Mouse (Mus musculus) embryonic facial prominence, embryonic 10.5 days (tissue): ENCODE measurements around the gene M1ap. TPM values are rescaled to one million over a fixed set of nuclear protein-coding genes. Genes with fewer than 3 reads are reported as not detected.

ENCODE experiments used
- DNase-seq: peaks from one replicate; pipeline ENCODE4 v3.0.0-alpha.2; 2017; ENCODE audit warnings: low spot score
- H3K27ac ChIP-seq: fragments of 300-500 bp; sonication (generic); replicated peaks from 2 replicates; pipeline ENCODE4 v1.5.1; 2016; ENCODE audit warnings: mild to moderate bottlenecking
- H3K27me3 ChIP-seq: fragments of 300-500 bp; sonication (generic); replicated peaks from 2 replicates; pipeline ENCODE4 v1.6.1; 2016; ENCODE audit warnings: low read depth, mild to moderate bottlenecking; ENCODE audit not compliant: poor library complexity, severe bottlenecking
- H3K36me3 ChIP-seq: fragments of 300-500 bp; sonication (generic); replicated peaks from 2 replicates; pipeline ENCODE4 v1.6.1; 2016; ENCODE audit warnings: mild to moderate bottlenecking, moderate library complexity
- H3K4me1 ChIP-seq: fragments of 300-500 bp; sonication (generic); 2 replicates; pipeline ENCODE4 v1.6.1; 2016
- H3K4me3 ChIP-seq: fragments of 300-500 bp; sonication (generic); 2 replicates; pipeline ENCODE4 v1.5.1; 2016; ENCODE audit warnings: mild to moderate bottlenecking, moderate library complexity
- H3K9me3 ChIP-seq: fragments of 300-500 bp; sonication (generic); 2 replicates; pipeline ENCODE4 v1.6.1; 2016; ENCODE audit warnings: mild to moderate bottlenecking
- WGBS: fragments of 180-500 bp; shearing (Covaris S2); methylation state at CpG from one replicate; pipeline ENCODE4 v1.1.7; 2016; 5-methylcytosine and 5-hydroxymethylcytosine counted together
- polyA plus RNA-seq: library from polyadenylated mRNA; unstranded; fragments of >200 nt; fragmentation: Nextera tagmentation; extraction: Ambion mirVana; gene quantifications from 2 replicates; pipeline ENCODE4 v1.2.1, GENCODE M21; 2016

M1ap gene
- polyA plus RNA-seq, 1 experiment from 2014 or later, result 0.56 TPM

GRCm38 (mm10) chr6:82917076-82917777 lies 29.5 kb upstream of the M1ap start:
- 77% methylated on average over 26 of the region's 26 CpGs for WGBS
- Histone ChIP-seq H3K9me3 (no peaks in the 10 kb centered on the region), H3K4me1 (no peaks in the 10 kb centered on the region), H3K4me3 (no peak overlapping the region), H3K27me3 (peaks cover 14% of the 10 kb centered on the region; the same call in 1 of the 2 replicates), H3K36me3 (no peaks in the 10 kb centered on the region), H3K27ac (no peak overlapping the region)
- no peak for DNase-seq

GRCm38 (mm10) chr6:82917778-82918129 lies 28.9 kb upstream of the M1ap start:
- peak; percentile 76 for DNase-seq
- Histone ChIP-seq H3K9me3 (no peaks in the 10 kb centered on the region), H3K4me3 (no peak overlapping the region), H3K4me1 (no peaks in the 10 kb centered on the region), H3K27ac (no peak overlapping the region), H3K27me3 (peaks cover 14% of the 10 kb centered on the region; the same call in 1 of the 2 replicates), H3K36me3 (no peaks in the 10 kb centered on the region)
- 14% methylated on average over 8 of the region's 8 CpGs for WGBS

- peaks cover 14% of the 10 kb centered on the region; the same call in 1 of the 2 replicates for H3K27me3 ChIP-seq
- 79% methylated on average over 14 of the region's 14 CpGs for WGBS
- H3K4me3 ChIP-seq, result no peak overlapping the region
- H3K4me1 ChIP-seq, result no peaks in the 10 kb centered on the region
- H3K27ac ChIP-seq, result no peak overlapping the region
- H3K36me3 ChIP-seq, result no peaks in the 10 kb centered on the region
- DNase-seq, result no peak
- no peaks in the 10 kb centered on the region for H3K9me3 ChIP-seq
These were observed 28.3 kb upstream of the M1ap start for GRCm38 (mm10) chr6:82918371-82918770.

GRCm38 (mm10) chr6:82919520-82919919 lies 27.2 kb upstream of the M1ap start:
- WGBS, result 61% methylated on average over 8 of the region's 8 CpGs
- H3K4me1 ChIP-seq, result no peaks in the 10 kb centered on the region
- H3K9me3 ChIP-seq, result no peaks in the 10 kb centered on the region; the same call in 1 of the 2 replicates
- no peak overlapping the region for H3K27ac ChIP-seq
- no peak for DNase-seq
- no peak overlapping the region for H3K4me3 ChIP-seq
- H3K36me3 ChIP-seq, result no peaks in the 10 kb centered on the region
- H3K27me3 ChIP-seq, result peaks cover 10% of the 10 kb centered on the region; the same call in 1 of the 2 replicates

- no peaks in the 10 kb centered on the region for H3K4me1 ChIP-seq
- WGBS, result 73% methylated on average over 9 of the region's 9 CpGs
- no peak overlapping the region for H3K4me3 ChIP-seq
- no peak for DNase-seq
- H3K9me3 ChIP-seq, result no peaks in the 10 kb centered on the region; the same call in 1 of the 2 replicates
- no peak overlapping the region for H3K27ac ChIP-seq
- peaks cover 16% of the 10 kb centered on the region; the same call in 1 of the 2 replicates for H3K27me3 ChIP-seq
- no peaks in the 10 kb centered on the region for H3K36me3 ChIP-seq
These were observed 25.1 kb upstream of the M1ap start for GRCm38 (mm10) chr6:82921426-82922224.

GRCm38 (mm10) chr6:82925005-82925404 lies 21.7 kb upstream of the M1ap start:
- Histone ChIP-seq H3K27ac (no peak overlapping the region), H3K27me3 (0 out of 2 replicates have a peak, but pooled peaks cover 8% of the 10 kb centered on the region), H3K36me3 (no peaks in the 10 kb centered on the region), H3K4me1 (no peaks in the 10 kb centered on the region), H3K4me3 (no peak overlapping the region), H3K9me3 (no peaks in the 10 kb centered on the region; the same call in 1 of the 2 replicates)
- 53% methylated on average over 3 of the region's 3 CpGs for WGBS
- DNase-seq, result no peak

- Histone ChIP-seq H3K4me1 (no peaks in the 10 kb centered on the region), H3K36me3 (no peaks in the 10 kb centered on the region), H3K4me3 (no peak overlapping the region), H3K9me3 (no peaks in the 10 kb centered on the region; the same call in 1 of the 2 replicates), H3K27ac (no peak overlapping the region), H3K27me3 (peaks cover 12% of the 10 kb centered on the region; the same call in 1 of the 2 replicates)
- DNase-seq, result no peak
- 85% methylated on average over 10 of the region's 10 CpGs for WGBS
These were observed 20.6 kb upstream of the M1ap start for GRCm38 (mm10) chr6:82926106-82926505.

GRCm38 (mm10) chr6:82926528-82926927 lies 20.2 kb upstream of the M1ap start:
- 91% methylated on average over 7 of the region's 7 CpGs for WGBS
- DNase-seq, result no peak

GRCm38 (mm10) chr6:82927617-82928016 lies 19.1 kb upstream of the M1ap start:
- H3K9me3 ChIP-seq, result no peaks in the 10 kb centered on the region; the same call in 1 of the 2 replicates
- no peaks in the 10 kb centered on the region for H3K4me1 ChIP-seq
- no peak overlapping the region for H3K4me3 ChIP-seq
- WGBS, result 78% methylated on average over 5 of the region's 5 CpGs
- no peak overlapping the region for H3K27ac ChIP-seq
- no peaks in the 10 kb centered on the region for H3K36me3 ChIP-seq
- peaks cover 19% of the 10 kb centered on the region; the same call in 1 of the 2 replicates for H3K27me3 ChIP-seq
- no peak for DNase-seq

More at GRCm38 (mm10) chr6:82926528-82926927, 20.2 kb upstream of the M1ap start:
- Histone ChIP-seq H3K4me3 (no peak overlapping the region), H3K27ac (no peak overlapping the region), H3K4me1 (no peaks in the 10 kb centered on the region), H3K27me3 (peaks cover 12% of the 10 kb centered on the region; the same call in 1 of the 2 replicates), H3K9me3 (no peaks in the 10 kb centered on the region; the same call in 1 of the 2 replicates), H3K36me3 (no peaks in the 10 kb centered on the region)

GRCm38 (mm10) chr6:82934616-82935230 lies 12.0 kb upstream of the M1ap start:
- H3K9me3 ChIP-seq, result no peaks in the 10 kb centered on the region
- no peak overlapping the region for H3K4me3 ChIP-seq
- H3K36me3 ChIP-seq, result no peaks in the 10 kb centered on the region
- H3K27me3 ChIP-seq, result peaks cover 63% of the 10 kb centered on the region
- peaks cover 8% of the 10 kb centered on the region for H3K4me1 ChIP-seq
- no peak overlapping the region for H3K27ac ChIP-seq
- WGBS, result 87% methylated on average over 3 of the region's 3 CpGs
- no peak for DNase-seq

- Histone ChIP-seq H3K27me3 (peaks cover 63% of the 10 kb centered on the region), H3K27ac (peak within 1 kb of the TSS; percentile 73)
- WGBS, result 2% methylated on average over 44 of the region's 44 CpGs
These were observed 7.4 kb upstream of the M1ap start, which contains the start of gene Sema4f for GRCm38 (mm10) chr6:82939167-82939912. Gene Sema4f (minus strand): TSS chr6:82939769.

GRCm38 (mm10) chr6:82940765-82941164 lies 5.9 kb upstream of the M1ap start:
- no peak overlapping the region for H3K27ac ChIP-seq
- peaks cover 8% of the 10 kb centered on the region for H3K4me1 ChIP-seq
- no peak overlapping the region for H3K4me3 ChIP-seq
- H3K27me3 ChIP-seq, result peaks cover 52% of the 10 kb centered on the region
- H3K36me3 ChIP-seq, result no peaks in the 10 kb centered on the region
- no peak for DNase-seq
- H3K9me3 ChIP-seq, result no peaks in the 10 kb centered on the region
- WGBS, result 73% methylated on average over 3 of the region's 3 CpGs

More at GRCm38 (mm10) chr6:82939167-82939912, 7.4 kb upstream of the M1ap start, which contains the start of gene Sema4f:
- peak; percentile 88 for DNase-seq
- H3K4me1 ChIP-seq, result peaks cover 8% of the 10 kb centered on the region
- peak within 1 kb of the TSS; percentile 72 for H3K4me3 ChIP-seq
- no peaks in the 10 kb centered on the region for H3K36me3 ChIP-seq
- H3K9me3 ChIP-seq, result no peaks in the 10 kb centered on the region
